Mouse (Mus musculus): ENCODE results near the gene Gm11114.
A peak's percentile ranks its signal among the peaks of the same experiment; 100 is the strongest.

Gm11114 gene

GRCm38 (mm10) chr9:85312473-85312872, at the start of gene Gm11114:
Gene Gm11114, plus strand, starts transcription at chr9:85312773.
- DNase-seq = no peak

GRCm38 (mm10) chr9:85266847-85267246, 45.7 kb upstream of the Gm11114 start:
- no peak for DNase-seq

- no peak for DNase-seq
Observed at GRCm38 (mm10) chr9:85274114-85274513, 38.5 kb upstream of the Gm11114 start.

DNA sequence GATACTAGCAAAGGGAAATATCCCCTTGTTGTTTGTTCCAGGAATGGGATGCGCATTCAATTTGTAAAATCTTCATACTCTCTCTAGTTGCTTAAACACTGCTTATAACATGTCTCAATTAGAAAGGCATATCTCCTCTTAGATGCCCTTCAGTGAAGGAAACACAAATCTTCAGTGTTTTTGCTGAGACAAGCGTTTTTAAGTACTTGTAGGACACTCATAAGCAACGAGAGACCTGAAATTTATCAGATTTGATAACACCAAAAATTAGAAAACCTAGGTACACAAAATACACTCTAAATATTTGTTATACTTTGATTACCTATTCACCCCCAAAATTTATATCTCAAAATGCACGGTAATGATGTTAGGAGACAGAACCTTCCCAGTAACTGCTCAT, 9.7 kb upstream of the Gm11114 start:
- DNase-seq = no peak

DNA sequence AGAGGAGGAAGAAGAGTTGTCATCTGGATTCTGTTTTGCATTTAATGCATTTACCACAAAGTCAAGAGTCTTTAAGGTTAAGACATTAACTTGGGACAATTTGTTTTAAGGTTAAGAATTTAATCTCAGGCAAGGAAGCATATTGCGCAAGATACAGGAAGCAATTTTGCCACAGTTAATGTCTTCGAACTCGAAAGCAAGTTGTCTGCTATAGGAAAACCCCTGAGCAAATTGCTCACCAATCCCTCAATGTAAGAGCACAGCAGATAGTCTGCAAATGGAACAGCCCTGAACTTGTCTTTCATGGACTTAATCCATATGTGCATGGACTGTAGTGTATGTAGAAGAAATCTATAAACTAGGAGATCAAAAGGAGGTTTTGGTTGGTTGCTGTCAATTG, 9.2 kb upstream of the Gm11114 start:
- DNase-seq = no peak

GRCm38 (mm10) chr9:85316122-85316521, 3.5 kb downstream of the Gm11114 start:
- DNase-seq = no peak

DNA sequence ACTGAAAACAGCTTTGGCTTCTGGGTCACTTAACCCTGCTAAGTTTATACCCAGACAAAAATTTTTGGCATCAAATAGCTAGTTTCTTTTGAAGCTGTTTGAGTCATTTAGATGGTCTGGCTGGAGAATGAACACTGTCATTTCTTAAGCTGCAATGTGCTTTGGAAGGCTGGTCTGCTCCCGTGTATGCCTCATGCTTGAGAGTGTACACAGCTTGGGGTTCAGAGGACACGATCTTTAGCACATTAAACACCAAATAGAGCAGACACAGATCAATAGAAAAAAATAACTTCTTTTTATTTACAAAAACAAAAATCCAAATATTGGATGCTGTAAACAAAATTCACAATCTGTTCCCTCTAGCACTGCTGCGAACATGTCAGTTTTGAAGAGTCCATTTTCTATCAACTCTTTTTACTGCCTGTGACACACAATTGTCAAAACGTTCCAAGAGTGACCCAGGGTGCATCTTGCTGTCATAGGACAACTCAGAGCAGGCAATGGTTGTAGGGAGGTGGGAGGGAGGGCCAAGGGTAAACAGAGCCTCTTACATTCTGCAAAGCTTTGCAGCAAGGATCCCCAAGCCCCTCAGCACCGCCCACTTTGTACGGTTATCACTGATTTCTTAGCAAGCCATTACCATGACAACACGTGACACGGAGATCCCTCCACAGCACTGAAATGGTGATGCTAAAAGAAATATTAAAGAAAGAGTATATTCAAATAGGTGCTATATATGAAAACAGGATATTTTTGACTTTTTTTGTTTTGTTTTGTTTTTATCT, 7.8 kb downstream of the Gm11114 start:
- DNase-seq = no peak

GRCm38 (mm10) chr9:85324158-85324875, 11.7 kb downstream of the Gm11114 start:
- peak; percentile 94 for DNase-seq

DNA sequence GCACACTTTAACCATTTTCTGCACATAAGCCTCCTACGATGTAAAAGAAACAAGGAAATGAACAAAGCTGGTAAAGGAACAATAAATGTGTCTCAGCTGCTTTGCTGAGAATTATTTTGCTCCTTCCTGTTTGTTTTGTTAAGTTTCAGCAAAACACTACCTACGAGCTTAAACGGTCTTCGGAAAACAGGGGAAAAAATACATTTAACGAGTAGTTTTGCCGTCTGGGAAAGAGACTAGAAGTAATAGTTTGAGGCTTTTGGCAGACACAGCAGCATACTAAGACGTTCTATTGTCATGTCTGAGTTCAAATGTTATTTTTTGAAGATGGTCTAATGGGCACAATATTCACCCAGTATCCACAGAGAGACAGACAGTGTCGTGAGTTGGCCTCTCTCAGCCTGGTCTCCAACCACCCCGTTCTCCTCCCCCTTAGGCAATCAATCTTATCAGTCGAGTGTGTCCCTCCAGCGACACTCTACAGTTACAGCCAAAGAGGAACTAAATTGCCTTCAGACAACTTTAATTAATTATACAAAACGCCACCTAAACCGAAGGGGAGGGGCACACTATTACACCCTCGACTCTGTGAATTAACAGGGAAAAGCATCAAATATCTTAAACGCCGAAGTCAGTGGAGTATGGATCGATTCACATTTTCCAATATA, 12.8 kb downstream of the Gm11114 start:
- DNase-seq = peak; percentile 90

GRCm38 (mm10) chr9:85326292-85327241, 14.0 kb downstream of the Gm11114 start:
- DNase-seq = peak; percentile 97

GRCm38 (mm10) chr9:85327242-85328211, 15.0 kb downstream of the Gm11114 start, which contains the start of gene Tent5a:
Gene Tent5a, minus strand, starts transcription at chr9:85327348.
- DNase-seq = peak; percentile 99

- DNase-seq = peak; percentile 98
Observed at GRCm38 (mm10) chr9:85328259-85328658, 15.7 kb downstream of the Gm11114 start.

DNA sequence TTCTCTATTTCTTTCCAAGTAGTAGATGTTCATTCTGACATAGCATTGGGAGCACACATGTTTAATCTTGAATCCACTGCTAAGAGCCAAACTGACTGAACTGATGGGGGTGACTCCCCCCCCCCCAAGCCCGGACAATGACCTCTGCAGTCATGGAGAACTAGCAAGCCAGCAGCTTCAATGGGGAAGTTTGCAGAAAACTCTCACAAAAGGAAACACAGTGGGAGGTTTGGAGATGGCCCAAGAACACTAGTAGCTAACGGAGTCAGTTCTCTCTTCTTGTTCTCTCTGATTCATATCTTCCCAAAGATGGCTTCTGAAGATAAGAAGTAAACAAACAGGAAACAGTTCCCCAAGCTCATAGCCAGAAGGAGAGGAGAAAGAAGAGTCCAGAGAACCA, 18.9 kb downstream of the Gm11114 start:
- peak; percentile 95 for DNase-seq

- peak; percentile 46 for DNase-seq
Observed at GRCm38 (mm10) chr9:85336046-85336445, 23.5 kb downstream of the Gm11114 start.

DNA sequence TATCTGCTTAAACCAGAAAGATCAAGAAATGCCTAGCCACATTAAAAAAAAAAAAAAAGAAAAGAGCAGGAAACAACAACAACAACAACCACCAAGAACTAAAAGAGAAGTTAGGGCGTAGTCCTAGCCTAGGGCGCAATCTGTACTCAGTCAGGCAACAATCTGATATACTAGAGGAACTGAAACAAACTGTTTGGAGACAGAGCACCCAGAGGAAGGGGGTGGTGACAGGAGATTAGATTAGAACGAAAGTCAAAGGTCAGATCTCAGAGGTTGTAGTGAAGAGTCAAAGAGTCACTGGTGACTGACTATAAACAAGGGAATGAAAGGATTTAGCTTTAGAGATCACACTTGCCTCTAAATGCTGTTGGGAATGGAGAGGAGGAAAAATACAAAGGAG, 27.7 kb downstream of the Gm11114 start:
- DNase-seq = peak; percentile 89

- DNase-seq = peak; percentile 79
Observed at GRCm38 (mm10) chr9:85342892-85343785, 30.6 kb downstream of the Gm11114 start.

GRCm38 (mm10) chr9:85347823-85348523, 35.4 kb downstream of the Gm11114 start:
- peak; percentile 48 for DNase-seq

DNA sequence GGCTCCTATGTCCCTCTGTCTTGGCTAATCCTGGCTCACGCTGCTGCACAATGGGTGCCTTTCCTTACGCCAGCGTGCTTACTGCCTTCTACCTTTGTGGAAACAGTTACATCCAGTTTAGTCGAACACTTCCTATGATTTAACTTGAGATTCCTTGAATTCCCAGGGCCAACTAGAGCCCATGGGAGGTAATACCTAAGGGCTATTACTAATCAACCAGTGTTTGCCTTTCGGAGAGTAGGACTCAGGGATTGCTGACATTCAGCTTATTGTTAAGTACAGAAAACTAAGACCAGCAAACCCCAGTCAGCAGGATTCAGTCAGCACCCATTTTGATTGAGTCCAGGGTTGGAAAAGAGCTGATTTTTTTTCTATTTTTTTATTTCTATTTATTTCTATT, 43.0 kb downstream of the Gm11114 start:
- no peak for DNase-seq

GRCm38 (mm10) chr9:85357154-85357860, 44.7 kb downstream of the Gm11114 start:
- DNase-seq = no peak

All from heart, adult 11 months (tissue).